Mouse (Mus musculus): ENCODE measurements around the gene Atxn7l1. TPM values are rescaled to one million over a fixed set of nuclear protein-coding genes. Genes with fewer than 3 reads are reported as not detected.

Gene Atxn7l1
- total RNA-seq, 1 experiment = 3.9 TPM

- H3K4me3 ChIP-seq (ENCODE audit: insufficient read depth in 1 of 2, low read depth in 1 of 2, low read length in 2 of 2, poor library complexity in 1 of 2, severe bottlenecking in 1 of 2) = no peak overlapping the region
- no peak overlapping the region for H3K27ac ChIP-seq (ENCODE audit: insufficient read depth, low read depth, low read length, poor library complexity, severe bottlenecking)
- DNase-seq (ENCODE audit: low read depth, low spot score) = no peak
- no peaks in the 10 kb centered on the region for H3K9me3 ChIP-seq (ENCODE audit: control insufficient read depth, insufficient read depth, low read depth, low read length)
- H3K4me1 ChIP-seq (ENCODE audit: control insufficient read depth in 2 of 2, insufficient read depth in 2 of 2, low read length in 2 of 2, poor library complexity in 1 of 2) = peaks cover 6 to 19% of the 10 kb centered on the region in 2 experiments; a peak in 3 of 4 replicates
- in situ Hi-C loops (cut with MboI; ENCODE audit: low sequenced_read_pairs in 2 of 2, unreplicated experiment in 2 of 2) = no loop called here
- H3K9ac ChIP-seq (ENCODE audit: insufficient read depth, low read depth, low read length, poor library complexity, severe bottlenecking) = peak overlapping the region; percentile 10; the same call in 1 of the 2 replicates
- TF ChIP-seq ZNF384 (IDR thresholded peaks at IDR 0.05; ENCODE audit: low read depth, low read length) (no peak), MAFK (IDR thresholded peaks at IDR 0.05; ENCODE audit: insufficient read depth, low read depth, low read length) (no peak), ZC3H11A (IDR thresholded peaks at IDR 0.05; ENCODE audit: borderline replicate concordance, low read depth, low read length) (no peak), HCFC1 (IDR thresholded peaks at IDR 0.05; ENCODE audit: borderline replicate concordance, insufficient read depth, low read length) (no peak), CHD2 (IDR thresholded peaks at IDR 0.05; ENCODE audit: low read depth, low read length) (no peak)
- H3K36me3 ChIP-seq (ENCODE audit: control insufficient read depth, insufficient read depth, low read length, poor library complexity, severe bottlenecking) = no peaks in the 10 kb centered on the region
Observed at GRCm38 (mm10) chr12:33174171-33174570, 26.7 kb downstream of the Atxn7l1 start.

- H3K4me3 ChIP-seq (ENCODE audit: insufficient read depth in 1 of 2, low read depth in 1 of 2, low read length in 2 of 2, poor library complexity in 1 of 2, severe bottlenecking in 1 of 2) = no peak overlapping the region
- H3K9ac ChIP-seq (ENCODE audit: insufficient read depth, low read depth, low read length, poor library complexity, severe bottlenecking) = peak overlapping the region; percentile 10; the same call in 1 of the 2 replicates
- in situ Hi-C loops (cut with MboI; ENCODE audit: low sequenced_read_pairs in 2 of 2, unreplicated experiment in 2 of 2) = no loop called here
- no peaks in the 10 kb centered on the region for H3K36me3 ChIP-seq (ENCODE audit: control insufficient read depth, insufficient read depth, low read length, poor library complexity, severe bottlenecking)
- no peak overlapping the region for H3K27ac ChIP-seq (ENCODE audit: insufficient read depth, low read depth, low read length, poor library complexity, severe bottlenecking)
- peaks cover 6 to 19% of the 10 kb centered on the region in 2 experiments; a peak in 3 of 4 replicates for H3K4me1 ChIP-seq (ENCODE audit: control insufficient read depth in 2 of 2, insufficient read depth in 2 of 2, low read length in 2 of 2, poor library complexity in 1 of 2)
- H3K9me3 ChIP-seq (ENCODE audit: control insufficient read depth, insufficient read depth, low read depth, low read length) = no peaks in the 10 kb centered on the region
- no peak for DNase-seq (ENCODE audit: low read depth, low spot score)
- no peak for TF ChIP-seq HCFC1 (IDR thresholded peaks at IDR 0.05; ENCODE audit: borderline replicate concordance, insufficient read depth, low read length)
- no peak for TF ChIP-seq ZC3H11A (IDR thresholded peaks at IDR 0.05; ENCODE audit: borderline replicate concordance, low read depth, low read length)
- TF ChIP-seq MAFK (IDR thresholded peaks at IDR 0.05; ENCODE audit: insufficient read depth, low read depth, low read length) = no peak
- no peak for TF ChIP-seq CHD2 (IDR thresholded peaks at IDR 0.05; ENCODE audit: low read depth, low read length)
- no peak for TF ChIP-seq ZNF384 (IDR thresholded peaks at IDR 0.05; ENCODE audit: low read depth, low read length)
Observed at GRCm38 (mm10) chr12:33174675-33175357, 27.3 kb downstream of the Atxn7l1 start.

- 0 out of 2 replicates have a peak, but pooled peaks have one; percentile 23 for TF ChIP-seq MAFK (IDR thresholded peaks at IDR 0.05; ENCODE audit: insufficient read depth, low read depth, low read length)
- TF ChIP-seq ZNF384 (IDR thresholded peaks at IDR 0.05; ENCODE audit: low read depth, low read length) = peak; percentile 92
- no peak for TF ChIP-seq CHD2 (IDR thresholded peaks at IDR 0.05; ENCODE audit: low read depth, low read length)
- Histone ChIP-seq H3K27ac (ENCODE audit: insufficient read depth, low read depth, low read length, poor library complexity, severe bottlenecking) (peak overlapping the region; percentile 22; the same call in 1 of the 2 replicates), H3K36me3 (ENCODE audit: control insufficient read depth, insufficient read depth, low read length, poor library complexity, severe bottlenecking) (no peaks in the 10 kb centered on the region), H3K4me1 (ENCODE audit: control insufficient read depth in 2 of 2, insufficient read depth in 2 of 2, low read length in 2 of 2, poor library complexity in 1 of 2) (peaks cover 6 to 19% of the 10 kb centered on the region in 2 experiments; a peak in 3 of 4 replicates), H3K9ac (ENCODE audit: insufficient read depth, low read depth, low read length, poor library complexity, severe bottlenecking) (no peak overlapping the region), H3K4me3 (ENCODE audit: insufficient read depth in 1 of 2, low read depth in 1 of 2, low read length in 2 of 2, poor library complexity in 1 of 2, severe bottlenecking in 1 of 2) (peak overlapping the region; percentile 13 to 14), H3K9me3 (ENCODE audit: control insufficient read depth, insufficient read depth, low read depth, low read length) (no peaks in the 10 kb centered on the region)
- in situ Hi-C loops (cut with MboI; ENCODE audit: low sequenced_read_pairs in 2 of 2, unreplicated experiment in 2 of 2) = no loop called here
- DNase-seq (ENCODE audit: low read depth, low spot score) = peak; percentile 65
Observed at GRCm38 (mm10) chr12:33175621-33176554, 28.4 kb downstream of the Atxn7l1 start.

GRCm38 (mm10) chr12:33176555-33176900 lies 29.0 kb downstream of the Atxn7l1 start:
- H3K36me3 ChIP-seq (ENCODE audit: control insufficient read depth, insufficient read depth, low read length, poor library complexity, severe bottlenecking) = no peaks in the 10 kb centered on the region
- TF ChIP-seq CHD2 (IDR thresholded peaks at IDR 0.05; ENCODE audit: low read depth, low read length) (no peak), ZNF384 (IDR thresholded peaks at IDR 0.05; ENCODE audit: low read depth, low read length) (no peak), ZC3H11A (IDR thresholded peaks at IDR 0.05; ENCODE audit: borderline replicate concordance, low read depth, low read length) (no peak), HCFC1 (IDR thresholded peaks at IDR 0.05; ENCODE audit: borderline replicate concordance, insufficient read depth, low read length) (no peak), MAFK (IDR thresholded peaks at IDR 0.05; ENCODE audit: insufficient read depth, low read depth, low read length) (no peak)
- no peak overlapping the region; a peak in 1 of 4 replicates for H3K4me3 ChIP-seq (ENCODE audit: insufficient read depth in 1 of 2, low read depth in 1 of 2, low read length in 2 of 2, poor library complexity in 1 of 2, severe bottlenecking in 1 of 2)
- H3K4me1 ChIP-seq (ENCODE audit: control insufficient read depth in 2 of 2, insufficient read depth in 2 of 2, low read length in 2 of 2, poor library complexity in 1 of 2) = peaks cover 6 to 21% of the 10 kb centered on the region in 2 experiments; a peak in 3 of 4 replicates
- DNase-seq (ENCODE audit: low read depth, low spot score) = no peak
- H3K9me3 ChIP-seq (ENCODE audit: control insufficient read depth, insufficient read depth, low read depth, low read length) = no peaks in the 10 kb centered on the region
- H3K27ac ChIP-seq (ENCODE audit: insufficient read depth, low read depth, low read length, poor library complexity, severe bottlenecking) = no peak overlapping the region; the same call in 1 of the 2 replicates
- H3K9ac ChIP-seq (ENCODE audit: insufficient read depth, low read depth, low read length, poor library complexity, severe bottlenecking) = no peak overlapping the region
- in situ Hi-C loops (cut with MboI; ENCODE audit: low sequenced_read_pairs in 2 of 2, unreplicated experiment in 2 of 2) = no loop called here
